Mouse (Mus musculus): ENCODE data around the gene Pik3ca.

- TF ChIP-seq CTCF (IDR thresholded peaks at IDR 0.05; ENCODE audit: control insufficient read depth, insufficient read depth, low read length) (no peak), POLR2A (IDR thresholded peaks at IDR 0.05; ENCODE audit: borderline replicate concordance, control insufficient read depth, low read depth, low read length) (no peak)
These were observed 30.9 kb downstream of the Pik3ca start for GRCm38 (mm10) chr3:32428361-32428760.
